Mouse (Mus musculus) liver, embryonic 14.5 days (tissue): Measurements from ENCODE around the gene Znrd1.

Experiments used
- CTCF ChIP-seq: IDR thresholded peaks from 2 replicates; pipeline ENCODE4 v1.5.1; 2016; ENCODE audit warnings: antibody characterized with exemption, low read depth, control low read depth
- EP300 ChIP-seq: IDR thresholded peaks from 2 replicates; pipeline ENCODE4 v1.6.1; 2016; ENCODE audit warnings: antibody characterized with exemption, low read depth

- TF ChIP-seq EP300, result no peak
- TF ChIP-seq CTCF, result no peak
These were observed 31.1 kb upstream of the Znrd1 start, which contains the start of gene H2-M5 for GRCm38 (mm10) chr17:36989437-36989836.
